Mouse (Mus musculus): ENCODE measurements around the gene Acer2.

DNA sequence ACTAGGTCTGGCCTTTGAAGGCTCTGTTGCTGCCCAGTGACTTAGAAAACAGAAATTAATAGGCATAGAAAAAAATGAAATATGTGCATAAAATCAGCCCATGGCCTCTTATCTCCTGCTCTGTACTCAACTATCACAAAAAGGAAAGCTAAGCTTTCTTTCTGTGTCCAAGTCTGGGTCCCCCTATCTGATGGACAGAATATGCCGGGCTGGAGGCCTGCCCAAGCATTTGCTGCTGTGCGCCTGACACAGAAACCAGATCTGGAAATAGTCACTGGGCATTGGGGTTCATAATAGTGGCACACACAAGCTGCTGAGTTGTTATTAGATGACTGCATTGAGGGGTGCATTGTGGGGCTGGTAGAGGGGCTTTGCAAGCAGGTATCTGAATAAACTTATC is 5.3 kb downstream of the Acer2 start:
- no peak for TF ChIP-seq CTCF (IDR thresholded peaks at IDR 0.05; ENCODE audit: extremely low read depth, insufficient read length, insufficient replicate concordance, low read depth, low read length)
- TF ChIP-seq POLR2A (IDR thresholded peaks at IDR 0.05; ENCODE audit: low read depth, low read length), result no peak

Measured in small intestine, adult 2 months (tissue).